26 mouse cellular contexts compared by ENCODE assay signal in the genomic region with DNA sequence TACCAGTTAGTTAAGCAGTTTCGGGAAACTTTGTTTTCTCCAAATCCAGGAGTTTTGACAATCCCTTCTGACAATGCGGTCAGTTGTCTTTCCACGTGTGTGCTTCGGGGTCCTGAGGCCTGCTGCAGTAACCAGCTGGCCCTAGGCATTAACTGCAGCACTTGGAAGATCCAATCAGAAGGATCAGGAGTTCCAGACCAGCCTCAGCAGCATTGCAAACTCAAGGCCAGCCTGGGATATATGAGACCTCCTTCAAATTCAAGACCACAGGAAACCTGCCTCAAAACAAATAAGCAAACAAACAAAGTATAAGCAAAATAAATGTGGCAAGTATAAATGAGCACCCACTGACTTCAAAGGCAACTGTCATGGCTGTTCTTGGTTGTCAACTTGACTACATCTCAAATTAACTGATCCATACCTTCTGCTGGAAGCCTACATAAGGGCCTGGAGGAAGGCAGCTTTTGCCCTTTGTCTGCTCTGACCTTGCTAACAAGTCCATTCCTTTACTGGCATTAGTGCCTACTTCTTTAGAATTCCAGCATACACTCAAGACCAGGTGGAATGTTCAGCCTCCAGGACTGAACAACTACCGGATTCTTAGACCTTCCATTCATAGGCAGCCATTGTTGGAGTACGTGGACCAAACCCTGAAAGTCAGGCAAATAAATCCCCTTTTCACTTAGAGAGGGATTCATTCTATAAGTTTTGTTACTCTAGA. TPM values are rescaled to one million over a fixed set of nuclear protein-coding genes. Genes with fewer than 3 reads are reported as not detected.
"Had no signal": no experiment of that assay in that cellular context is flagged by ENCODE, and none has a peak within 500 bp of the region (broad histone marks: within the 10 kb centered on the region; RNA-seq: fewer than 3 reads in every experiment).

No protein-coding gene starts in this region.

- H3K27ac ChIP-seq: kidney, embryonic 15.5 days; left cerebral cortex, adult 2 months; limb, embryonic 12.5 days; limb, embryonic 15.5 days; liver, embryonic 14.5 days; lung, embryonic 15.5 days; macrophage; midbrain, embryonic 13.5 days; stomach, postnatal 0 days had no signal

- DNase-seq: kidney, adult 11 months; kidney, adult 8-10 months; kidney, postnatal 10 days; kidney, postnatal 36 days; layer of hippocampus, postnatal 36 days; left cerebral cortex, postnatal 4 days; liver, postnatal 0 days; right cerebral cortex, postnatal 14 days; right cerebral cortex, postnatal 4 days; thymus, adult 2 months; thymus, postnatal 14 days; thymus, postnatal 4 days had no signal

- H3K27me3 ChIP-seq: kidney, embryonic 15.5 days; limb, embryonic 12.5 days; limb, embryonic 15.5 days; lung, embryonic 15.5 days; midbrain, embryonic 13.5 days had no signal

- H3K9ac ChIP-seq: kidney, embryonic 15.5 days; limb, embryonic 12.5 days; limb, embryonic 15.5 days; liver, embryonic 14.5 days; liver, postnatal 0 days; lung, embryonic 15.5 days; midbrain, embryonic 13.5 days had no signal

- H3K36me3 ChIP-seq: kidney, embryonic 15.5 days; limb, embryonic 12.5 days; limb, embryonic 15.5 days; lung, embryonic 15.5 days; midbrain, embryonic 13.5 days had no signal

- H3K4me3 ChIP-seq: kidney, embryonic 15.5 days; left cerebral cortex, adult 2 months; limb, embryonic 12.5 days; limb, embryonic 15.5 days; lung, embryonic 15.5 days; midbrain, embryonic 13.5 days had no signal

- H3K4me1 ChIP-seq: kidney, embryonic 15.5 days; limb, embryonic 12.5 days; limb, embryonic 15.5 days; lung, embryonic 15.5 days; midbrain, embryonic 13.5 days had no signal

- H3K9me3 ChIP-seq: kidney, embryonic 15.5 days; limb, embryonic 15.5 days; lung, embryonic 15.5 days; midbrain, embryonic 13.5 days had no signal

RNA-seq across cellular contexts. Expression of a gene that starts 3.4 kb away (rescaled TPM):
- polyA plus RNA-seq: kidney, embryonic 15.5 days; limb, embryonic 12.5 days; limb, embryonic 15.5 days; liver, embryonic 11.5 days; liver, embryonic 14.5 days; liver, postnatal 0 days; lung, embryonic 15.5 days; macrophage; midbrain, embryonic 16.5 days; neural tube, embryonic 11.5 days; neural tube, embryonic 14.5 days; stomach, embryonic 14.5 days; stomach, postnatal 0 days; thymus, adult 2 months had no signal

RNA-seq across cellular contexts. Expression of a gene that starts 35.6 kb away (rescaled TPM):
- polyA plus RNA-seq: kidney, embryonic 15.5 days; limb, embryonic 12.5 days; limb, embryonic 15.5 days; liver, embryonic 11.5 days; liver, embryonic 14.5 days; liver, postnatal 0 days; lung, embryonic 15.5 days; macrophage; midbrain, embryonic 13.5 days; midbrain, embryonic 16.5 days; neural tube, embryonic 11.5 days; neural tube, embryonic 14.5 days; stomach, embryonic 14.5 days; stomach, postnatal 0 days; thymus, adult 2 months had no signal
